Mouse (Mus musculus): ENCODE measurements around the gene Trak2. TPM values are rescaled to one million over a fixed set of nuclear protein-coding genes. Genes with fewer than 3 reads are reported as not detected.
"Not testable (repeated sequence)": the region's sequence is repeated elsewhere in the genome, so short reads cannot be mapped to it uniquely, and the experiment has no call there.

Gene Trak2
- polyA plus RNA-seq, 1 experiment from 2014 or later, result 14.0 TPM

- Histone ChIP-seq H3K9me3 (ENCODE audit: control insufficient read depth, low read length) (no peaks in the 10 kb centered on the region), H3K9ac (ENCODE audit: low read length) (no peak overlapping the region), H3K4me2 (ENCODE audit: low read depth, low read length) (no peak overlapping the region), H3K4me1 (replicated peaks; ENCODE audit: control insufficient read depth, insufficient read depth, low read length) (peaks cover 15% of the 10 kb centered on the region; the same call in 1 of the 2 replicates), H3K27me3 (ENCODE audit: control insufficient read depth, insufficient read depth, low read depth, low read length) (no peaks in the 10 kb centered on the region), H3K36me3 (ENCODE audit: control insufficient read depth, insufficient read depth, low read length) (no peaks in the 10 kb centered on the region), H3K27ac (ENCODE audit: low read length) (no peak overlapping the region), H3K4me3 (ENCODE audit: low read length) (no peak overlapping the region)
- ATAC-seq (ENCODE audit: low read depth), result no peak
- WGBS, result 86% methylated on average over 6 of the region's 6 CpGs
These were observed 2.1 kb downstream of the Trak2 start for GRCm38 (mm10) chr1:58971097-58971496.

- Histone ChIP-seq H3K4me1 (replicated peaks; ENCODE audit: control insufficient read depth, insufficient read depth, low read length) (peaks cover 15% of the 10 kb centered on the region; the same call in 1 of the 2 replicates), H3K27me3 (ENCODE audit: control insufficient read depth, insufficient read depth, low read depth, low read length) (no peaks in the 10 kb centered on the region), H3K4me2 (ENCODE audit: low read depth, low read length) (no peak overlapping the region), H3K9ac (ENCODE audit: low read length) (no peak overlapping the region), H3K9me3 (ENCODE audit: control insufficient read depth, low read length) (no peaks in the 10 kb centered on the region), H3K27ac (ENCODE audit: low read length) (no peak overlapping the region), H3K36me3 (ENCODE audit: control insufficient read depth, insufficient read depth, low read length) (no peaks in the 10 kb centered on the region), H3K4me3 (ENCODE audit: low read length) (no peak overlapping the region)
- no peak for ATAC-seq (ENCODE audit: low read depth)
- WGBS, result 60% methylated on average over 5 of the region's 5 CpGs
These were observed 3.2 kb downstream of the Trak2 start for GRCm38 (mm10) chr1:58970054-58970453.

- no peak for ATAC-seq (ENCODE audit: low read depth)
- no peaks in the 10 kb centered on the region for H3K27me3 ChIP-seq (ENCODE audit: control insufficient read depth, insufficient read depth, low read depth, low read length)
- peaks cover 11% of the 10 kb centered on the region; the same call in 1 of the 2 replicates for H3K4me1 ChIP-seq (replicated peaks; ENCODE audit: control insufficient read depth, insufficient read depth, low read length)
- H3K36me3 ChIP-seq (ENCODE audit: control insufficient read depth, insufficient read depth, low read length), result no peaks in the 10 kb centered on the region
- no peak overlapping the region for H3K4me3 ChIP-seq (ENCODE audit: low read length)
- WGBS, result 40% methylated on average over 4 of the region's 4 CpGs
- H3K27ac ChIP-seq (ENCODE audit: low read length), result no peak overlapping the region
- H3K9me3 ChIP-seq (ENCODE audit: control insufficient read depth, low read length), result no peaks in the 10 kb centered on the region
- H3K4me2 ChIP-seq (ENCODE audit: low read depth, low read length), result no peak overlapping the region
- no peak overlapping the region for H3K9ac ChIP-seq (ENCODE audit: low read length)
These were observed 5.7 kb downstream of the Trak2 start for GRCm38 (mm10) chr1:58967534-58967933.

- Histone ChIP-seq H3K9me3 (ENCODE audit: control insufficient read depth, low read length) (no peaks in the 10 kb centered on the region), H3K4me3 (ENCODE audit: low read length) (no peak overlapping the region), H3K9ac (ENCODE audit: low read length) (no peak overlapping the region), H3K4me2 (ENCODE audit: low read depth, low read length) (no peak overlapping the region), H3K27ac (ENCODE audit: low read length) (no peak overlapping the region), H3K4me1 (replicated peaks; ENCODE audit: control insufficient read depth, insufficient read depth, low read length) (peaks cover 11% of the 10 kb centered on the region; the same call in 1 of the 2 replicates), H3K36me3 (ENCODE audit: control insufficient read depth, insufficient read depth, low read length) (no peaks in the 10 kb centered on the region), H3K27me3 (ENCODE audit: control insufficient read depth, insufficient read depth, low read depth, low read length) (no peaks in the 10 kb centered on the region)
- ATAC-seq (ENCODE audit: low read depth), result no peak
These were observed 10.4 kb downstream of the Trak2 start for GRCm38 (mm10) chr1:58962865-58963264.

GRCm38 (mm10) chr1:58962418-58962817 lies 10.8 kb downstream of the Trak2 start:
- Histone ChIP-seq H3K9me3 (ENCODE audit: control insufficient read depth, low read length) (no peaks in the 10 kb centered on the region), H3K4me1 (replicated peaks; ENCODE audit: control insufficient read depth, insufficient read depth, low read length) (peaks cover 12% of the 10 kb centered on the region), H3K27me3 (ENCODE audit: control insufficient read depth, insufficient read depth, low read depth, low read length) (no peaks in the 10 kb centered on the region), H3K36me3 (ENCODE audit: control insufficient read depth, insufficient read depth, low read length) (no peaks in the 10 kb centered on the region), H3K4me2 (ENCODE audit: low read depth, low read length) (no peak overlapping the region), H3K4me3 (ENCODE audit: low read length) (no peak overlapping the region), H3K9ac (ENCODE audit: low read length) (no peak overlapping the region), H3K27ac (ENCODE audit: low read length) (no peak overlapping the region)
- WGBS, result 83% methylated on average over 5 of the region's 5 CpGs
- no peak for ATAC-seq (ENCODE audit: low read depth)

- Histone ChIP-seq H3K36me3 (ENCODE audit: control insufficient read depth, insufficient read depth, low read length) (no peaks in the 10 kb centered on the region), H3K4me3 (ENCODE audit: low read length) (no peak overlapping the region), H3K27me3 (ENCODE audit: control insufficient read depth, insufficient read depth, low read depth, low read length) (no peaks in the 10 kb centered on the region), H3K4me2 (ENCODE audit: low read depth, low read length) (no peak overlapping the region), H3K4me1 (replicated peaks; ENCODE audit: control insufficient read depth, insufficient read depth, low read length) (peaks cover 16% of the 10 kb centered on the region), H3K27ac (ENCODE audit: low read length) (0 out of 2 replicates have a peak overlapping the region, but pooled peaks have one; percentile 16), H3K9ac (ENCODE audit: low read length) (no peak overlapping the region), H3K9me3 (ENCODE audit: control insufficient read depth, low read length) (no peaks in the 10 kb centered on the region)
- 31% methylated on average over 12 of the region's 12 CpGs for WGBS
- no peak for ATAC-seq (ENCODE audit: low read depth)
These were observed 11.9 kb downstream of the Trak2 start for GRCm38 (mm10) chr1:58961152-58961893.

GRCm38 (mm10) chr1:58959682-58960081 lies 13.5 kb downstream of the Trak2 start:
- H3K4me3 ChIP-seq (ENCODE audit: low read length), result no peak overlapping the region
- no peak overlapping the region for H3K4me2 ChIP-seq (ENCODE audit: low read depth, low read length)
- WGBS, result 83% methylated on average over 2 of the region's 2 CpGs
- ATAC-seq (ENCODE audit: low read depth), result no peak
- no peaks in the 10 kb centered on the region for H3K36me3 ChIP-seq (ENCODE audit: control insufficient read depth, insufficient read depth, low read length)
- H3K9ac ChIP-seq (ENCODE audit: low read length), result no peak overlapping the region
- no peaks in the 10 kb centered on the region for H3K9me3 ChIP-seq (ENCODE audit: control insufficient read depth, low read length)
- no peak overlapping the region for H3K27ac ChIP-seq (ENCODE audit: low read length)
- H3K27me3 ChIP-seq (ENCODE audit: control insufficient read depth, insufficient read depth, low read depth, low read length), result no peaks in the 10 kb centered on the region
- peaks cover 18% of the 10 kb centered on the region for H3K4me1 ChIP-seq (replicated peaks; ENCODE audit: control insufficient read depth, insufficient read depth, low read length)

GRCm38 (mm10) chr1:58958789-58959526 lies 14.3 kb downstream of the Trak2 start:
- H3K4me2 ChIP-seq (ENCODE audit: low read depth, low read length); H3K36me3 ChIP-seq (ENCODE audit: control insufficient read depth, insufficient read depth, low read length); H3K4me3 ChIP-seq (ENCODE audit: low read length); H3K9me3 ChIP-seq (ENCODE audit: control insufficient read depth, low read length); H3K27me3 ChIP-seq (ENCODE audit: control insufficient read depth, insufficient read depth, low read depth, low read length); H3K9ac ChIP-seq (ENCODE audit: low read length); H3K27ac ChIP-seq (ENCODE audit: low read length); ATAC-seq (ENCODE audit: low read depth): not testable (repeated sequence)
- peaks cover 18% of the 10 kb centered on the region for H3K4me1 ChIP-seq (replicated peaks; ENCODE audit: control insufficient read depth, insufficient read depth, low read length)
- 65% methylated on average over 16 of the region's 16 CpGs for WGBS

- 45% methylated on average over 2 of the region's 2 CpGs for WGBS
- H3K4me1 ChIP-seq (replicated peaks; ENCODE audit: control insufficient read depth, insufficient read depth, low read length), result peaks cover 18% of the 10 kb centered on the region
- no peak overlapping the region for H3K9ac ChIP-seq (ENCODE audit: low read length)
These were observed 15.3 kb downstream of the Trak2 start for GRCm38 (mm10) chr1:58957931-58958330.

More at GRCm38 (mm10) chr1:58957931-58958330, 15.3 kb downstream of the Trak2 start:
- H3K27ac ChIP-seq (ENCODE audit: low read length), result no peak overlapping the region
- no peak overlapping the region for H3K4me3 ChIP-seq (ENCODE audit: low read length)
- no peak for ATAC-seq (ENCODE audit: low read depth)
- no peaks in the 10 kb centered on the region for H3K36me3 ChIP-seq (ENCODE audit: control insufficient read depth, insufficient read depth, low read length)
- no peak overlapping the region for H3K4me2 ChIP-seq (ENCODE audit: low read depth, low read length)
- H3K27me3 ChIP-seq (ENCODE audit: control insufficient read depth, insufficient read depth, low read depth, low read length), result no peaks in the 10 kb centered on the region
- no peaks in the 10 kb centered on the region for H3K9me3 ChIP-seq (ENCODE audit: control insufficient read depth, low read length)
